Mouse (Mus musculus): ENCODE measurements around the gene Prdm11. TPM values are rescaled to one million over a fixed set of nuclear protein-coding genes. Genes with fewer than 3 reads are reported as not detected.

Gene Prdm11
- polyA plus RNA-seq, 1 experiment from 2014 or later, result 4.4 TPM

GRCm38 (mm10) chr2:92931061-92931460 is 114.9 kb downstream of the Prdm11 start:
- ATAC-seq (ENCODE audit: insufficient read depth) (no peak), DNase-seq (no peak)
- TF ChIP-seq CTCF (IDR thresholded peaks at IDR 0.05; ENCODE audit: low read depth), result no peak

GRCm38 (mm10) chr2:92929696-92930095 is 116.3 kb downstream of the Prdm11 start:
- no peaks in the 10 kb centered on the region for H3K36me3 ChIP-seq (ENCODE audit: insufficient read depth)
- no peak overlapping the region for H3K27ac ChIP-seq (ENCODE audit: low read depth)
- WGBS, result 70% methylated on average over 5 of the region's 5 CpGs
- no peaks in the 10 kb centered on the region for H3K27me3 ChIP-seq (ENCODE audit: insufficient read depth, low read length)
- DNase-seq, result no peak
- TF ChIP-seq CTCF (IDR thresholded peaks at IDR 0.05; ENCODE audit: low read depth), result no peak
- no peak overlapping the region for H3K9ac ChIP-seq
- H3K4me2 ChIP-seq, result no peak overlapping the region
- H3K4me3 ChIP-seq (ENCODE audit: low read depth, low read length), result no peak overlapping the region
- peaks cover 5% of the 10 kb centered on the region; the same call in 1 of the 2 replicates for H3K4me1 ChIP-seq (ENCODE audit: insufficient read depth)
- no peaks in the 10 kb centered on the region for H3K9me3 ChIP-seq (ENCODE audit: low read depth, low read length)
- no peak for ATAC-seq (ENCODE audit: insufficient read depth)

More at GRCm38 (mm10) chr2:92931061-92931460, 114.9 kb downstream of the Prdm11 start:
- Histone ChIP-seq H3K9ac (no peak overlapping the region), H3K9me3 (ENCODE audit: low read depth, low read length) (no peaks in the 10 kb centered on the region), H3K4me1 (ENCODE audit: insufficient read depth) (peaks cover 5% of the 10 kb centered on the region; the same call in 1 of the 2 replicates), H3K4me2 (no peak overlapping the region), H3K4me3 (ENCODE audit: low read depth, low read length) (no peak overlapping the region), H3K36me3 (ENCODE audit: insufficient read depth) (no peaks in the 10 kb centered on the region), H3K27me3 (ENCODE audit: insufficient read depth, low read length) (no peaks in the 10 kb centered on the region), H3K27ac (ENCODE audit: low read depth) (no peak overlapping the region)
- 53% methylated on average over 7 of the region's 7 CpGs for WGBS

- Histone ChIP-seq H3K9ac (no peak overlapping the region), H3K27me3 (ENCODE audit: insufficient read depth, low read length) (no peaks in the 10 kb centered on the region), H3K9me3 (ENCODE audit: low read depth, low read length) (no peaks in the 10 kb centered on the region), H3K27ac (ENCODE audit: low read depth) (no peak overlapping the region), H3K4me2 (no peak overlapping the region), H3K36me3 (ENCODE audit: insufficient read depth) (no peaks in the 10 kb centered on the region), H3K4me1 (ENCODE audit: insufficient read depth) (no peaks in the 10 kb centered on the region), H3K4me3 (ENCODE audit: low read depth, low read length) (no peak overlapping the region)
- no peak for TF ChIP-seq CTCF (IDR thresholded peaks at IDR 0.05; ENCODE audit: low read depth)
- no peak for DNase-seq
- no peak for ATAC-seq (ENCODE audit: insufficient read depth)
- 65% methylated on average over 6 of the region's 6 CpGs for WGBS
Measured at GRCm38 (mm10) chr2:92924677-92925259, 121.2 kb downstream of the Prdm11 start.

GRCm38 (mm10) chr2:92920709-92921108 is 125.3 kb downstream of the Prdm11 start:
- Histone ChIP-seq H3K4me1 (ENCODE audit: insufficient read depth) (peaks cover 6% of the 10 kb centered on the region; the same call in 1 of the 2 replicates), H3K4me2 (no peak overlapping the region), H3K9me3 (ENCODE audit: low read depth, low read length) (no peaks in the 10 kb centered on the region), H3K27ac (ENCODE audit: low read depth) (no peak overlapping the region), H3K27me3 (ENCODE audit: insufficient read depth, low read length) (peaks cover 2% of the 10 kb centered on the region; the same call in 1 of the 2 replicates), H3K4me3 (ENCODE audit: low read depth, low read length) (no peak overlapping the region), H3K9ac (no peak overlapping the region), H3K36me3 (ENCODE audit: insufficient read depth) (no peaks in the 10 kb centered on the region)
- TF ChIP-seq CTCF (IDR thresholded peaks at IDR 0.05; ENCODE audit: low read depth), result no peak
- WGBS, result 75% methylated on average over 4 of the region's 4 CpGs
- ATAC-seq (ENCODE audit: insufficient read depth) (no peak), DNase-seq (no peak)

- TF ChIP-seq CTCF (IDR thresholded peaks at IDR 0.05; ENCODE audit: low read depth), result no peak
- 34% methylated on average over 7 of the region's 7 CpGs for WGBS
- ATAC-seq (ENCODE audit: insufficient read depth), result peak; percentile 64; the same call in 1 of the 2 replicates
- Histone ChIP-seq H3K9me3 (ENCODE audit: low read depth, low read length) (no peaks in the 10 kb centered on the region), H3K27me3 (ENCODE audit: insufficient read depth, low read length) (peaks cover 24% of the 10 kb centered on the region), H3K36me3 (ENCODE audit: insufficient read depth) (no peaks in the 10 kb centered on the region), H3K4me1 (ENCODE audit: insufficient read depth) (peaks cover 13% of the 10 kb centered on the region; the same call in 1 of the 2 replicates), H3K4me2 (no peak overlapping the region), H3K4me3 (ENCODE audit: low read depth, low read length) (no peak overlapping the region), H3K9ac (no peak overlapping the region), H3K27ac (ENCODE audit: low read depth) (no peak overlapping the region)
- DNase-seq, result peak; percentile 71
Measured at GRCm38 (mm10) chr2:92917405-92918142, 128.4 kb downstream of the Prdm11 start.

- Histone ChIP-seq H3K27me3 (ENCODE audit: insufficient read depth, low read length) (peaks cover 24% of the 10 kb centered on the region), H3K4me1 (ENCODE audit: insufficient read depth) (peaks cover 13% of the 10 kb centered on the region; the same call in 1 of the 2 replicates), H3K4me2 (peak overlapping the region; percentile 78), H3K4me3 (ENCODE audit: low read depth, low read length) (peak overlapping the region; percentile 41), H3K9ac (peak overlapping the region; percentile 48; the same call in 1 of the 2 replicates), H3K36me3 (ENCODE audit: insufficient read depth) (no peaks in the 10 kb centered on the region), H3K9me3 (ENCODE audit: low read depth, low read length) (no peaks in the 10 kb centered on the region), H3K27ac (ENCODE audit: low read depth) (no peak overlapping the region)
- 4% methylated on average over 9 of the region's 10 CpGs for WGBS
- no peak for TF ChIP-seq CTCF (IDR thresholded peaks at IDR 0.05; ENCODE audit: low read depth)
- DNase-seq (peak; percentile 74), ATAC-seq (ENCODE audit: insufficient read depth) (peak; percentile 29; the same call in 1 of the 2 replicates)
Measured at GRCm38 (mm10) chr2:92915659-92916631, 130.0 kb downstream of the Prdm11 start.

Other genes starting within 250 kb of the Prdm11 start
- gene Syt13, start 131.1 kb downstream of the Prdm11 start, polyA plus RNA-seq (2014; fragmentation: Nextera tagmentation; extraction: Ambion mirVana), result 3.2 and 3.6 TPM in 2 replicates
- 46.7 and 51.1 TPM in 2 replicates for gene Trp53i11, start 141.4 kb upstream of the Prdm11 start, polyA plus RNA-seq (2014; fragmentation: Nextera tagmentation; extraction: Ambion mirVana)

All from lung, embryonic 14.5 days (tissue).